ENCODE assay signal across 28 mouse cellular contexts in genomic region chr7:50338757-50339156, GRCm38 (mm10).
"Had no signal": no experiment of that assay in that cellular context is flagged by ENCODE, and none has a peak within 500 bp of the region (broad histone marks: within the 10 kb centered on the region; RNA-seq: fewer than 3 reads in every experiment).

No protein-coding gene starts in this region.

- H3K27ac ChIP-seq: gastrocnemius, adult 2 months; heart, adult 2 months; heart, embryonic 13.5 days; heart, embryonic 15.5 days; hindbrain, embryonic 13.5 days; hindbrain, embryonic 15.5 days; hindbrain, postnatal 0 days; kidney, embryonic 15.5 days; kidney, postnatal 0 days; limb, embryonic 13.5 days; liver, embryonic 13.5 days; liver, embryonic 15.5 days had no signal

- H3K4me3 ChIP-seq: gastrocnemius, adult 2 months; heart, adult 2 months; heart, embryonic 13.5 days; heart, embryonic 15.5 days; hindbrain, embryonic 13.5 days; hindbrain, embryonic 15.5 days; kidney, embryonic 15.5 days; limb, embryonic 13.5 days; liver, embryonic 13.5 days; liver, embryonic 15.5 days had no signal

- ATAC-seq: hindbrain, postnatal 0 days; intestine, embryonic 16.5 days had no signal

- H3K4me1 ChIP-seq: heart, embryonic 13.5 days; heart, embryonic 15.5 days; hindbrain, embryonic 13.5 days; hindbrain, embryonic 15.5 days; kidney, embryonic 15.5 days; limb, embryonic 13.5 days; liver, embryonic 13.5 days; liver, embryonic 15.5 days had no signal

- DNase-seq: gastrocnemius, adult 2 months; gastrocnemius, postnatal 10 days; gastrocnemius, postnatal 25 days; heart, adult 11 months; heart, adult 2 months; heart, postnatal 14 days; heart, postnatal 36 days; kidney, adult 11 months; kidney, adult 2 months; kidney, adult 9 months; kidney, postnatal 14 days; kidney, postnatal 36 days; layer of hippocampus, adult 9-11 months; layer of hippocampus, postnatal 36 days; liver; liver, embryonic 13.5 days had no signal

- H3K27me3 ChIP-seq: heart, embryonic 13.5 days; heart, embryonic 15.5 days; hindbrain, embryonic 13.5 days; hindbrain, embryonic 15.5 days; kidney, embryonic 15.5 days; limb, embryonic 13.5 days; liver, embryonic 13.5 days; liver, embryonic 15.5 days had no signal

- H3K9ac ChIP-seq: heart, embryonic 13.5 days; heart, embryonic 15.5 days; hindbrain, embryonic 13.5 days; hindbrain, embryonic 15.5 days; kidney, embryonic 15.5 days; limb, embryonic 13.5 days; liver, embryonic 13.5 days; liver, embryonic 15.5 days had no signal

- H3K9me3 ChIP-seq: heart, embryonic 13.5 days; heart, embryonic 15.5 days; hindbrain, embryonic 13.5 days; hindbrain, embryonic 15.5 days; kidney, embryonic 15.5 days; limb, embryonic 13.5 days; liver, embryonic 15.5 days had no signal

- H3K4me2 ChIP-seq: heart, embryonic 11.5 days; heart, embryonic 13.5 days; heart, embryonic 15.5 days; hindbrain, embryonic 13.5 days; hindbrain, embryonic 15.5 days; kidney, embryonic 15.5 days; limb, embryonic 13.5 days; liver, embryonic 11.5 days; liver, embryonic 13.5 days; liver, embryonic 15.5 days had no signal

- H3K36me3 ChIP-seq: heart, embryonic 13.5 days; heart, embryonic 15.5 days; hindbrain, embryonic 13.5 days; hindbrain, embryonic 15.5 days; kidney, embryonic 15.5 days; limb, embryonic 13.5 days; liver, embryonic 13.5 days; liver, embryonic 15.5 days had no signal
